Mouse (Mus musculus) liver, postnatal 0 days (tissue): Measurements from ENCODE around the gene Ndufa3. TPM values are rescaled to one million over a fixed set of nuclear protein-coding genes. Genes with fewer than 3 reads are reported as not detected.

Source experiments
- ATAC-seq: fragments of 200-750 bp; cut with Nextera tagmentation; 2 replicates; pipeline ENCODE4 v1.8.0; 2017; ENCODE audit warnings: mild to moderate bottlenecking, moderate library complexity
- DNase-seq: peaks from one replicate; pipeline ENCODE4 v3.0.0-alpha.2; 2016
- H3K27ac ChIP-seq: fragments of 300-500 bp; sonication (generic); 2 replicates; pipeline ENCODE4 v1.5.1; 2014; ENCODE audit warnings: antibody characterized with exemption, moderate library complexity, mild to moderate bottlenecking, low read depth
- H3K27me3 ChIP-seq: fragments of 300-500 bp; sonication (generic); 2 replicates; pipeline ENCODE4 v1.6.1; 2014; ENCODE audit warnings: low read length, control low read depth, mixed read lengths; ENCODE audit not compliant: insufficient read depth
- H3K36me3 ChIP-seq: fragments of 300-500 bp; sonication (generic); replicated peaks from 2 replicates; pipeline ENCODE4 v1.6.1; 2014; ENCODE audit warnings: mild to moderate bottlenecking, control low read depth, low read length, moderate library complexity, mixed read lengths; ENCODE audit not compliant: insufficient read depth
- H3K4me1 ChIP-seq: fragments of 300-500 bp; sonication (generic); 2 replicates; pipeline ENCODE4 v1.6.1; 2014; ENCODE audit warnings: antibody characterized with exemption, mild to moderate bottlenecking, control low read depth; ENCODE audit not compliant: insufficient read depth
- H3K4me2 ChIP-seq: fragments of 300-500 bp; sonication (generic); 2 replicates; pipeline ENCODE4 v1.6.1; 2014; ENCODE audit warnings: low read depth, mild to moderate bottlenecking, low read length, moderate library complexity, mixed read lengths
- H3K4me3 ChIP-seq: fragments of 300-500 bp; sonication (generic); 2 replicates; pipeline ENCODE4 v1.5.1; 2014; ENCODE audit warnings: low read depth, low read length
- H3K9ac ChIP-seq: fragments of 300-500 bp; sonication (generic); replicated peaks from 2 replicates; pipeline ENCODE4 v1.6.1; 2014; ENCODE audit warnings: mild to moderate bottlenecking, moderate library complexity
- H3K9me3 ChIP-seq: fragments of 300-500 bp; sonication (generic); 2 replicates; pipeline ENCODE4 v1.6.1; 2016; ENCODE audit warnings: mild to moderate bottlenecking, control low read depth, low read length, mixed read lengths
- CTCF ChIP-seq: sonication (generic); IDR thresholded peaks from 2 replicates; pipeline ENCODE4 v1.5.1; 2016; ENCODE audit warnings: antibody characterized with exemption, low read depth
- EP300 ChIP-seq: IDR thresholded peaks from 2 replicates; pipeline ENCODE4 v1.6.1; 2016; ENCODE audit warnings: antibody characterized with exemption, low read depth, mild to moderate bottlenecking
- WGBS: fragments of 180-500 bp; shearing (Covaris S2); extraction: QIAGEN DNeasy Blood & Tissue Kit; methylation state at CpG from one replicate; pipeline ENCODE4 v1.1.7; 2014; ENCODE audit not compliant: insufficient replicate concordance; 5-methylcytosine and 5-hydroxymethylcytosine counted together
- polyA plus RNA-seq: library from polyadenylated mRNA; unstranded; fragments of >200 nt; fragmentation: Nextera tagmentation; extraction: Ambion mirVana; gene quantifications from 2 replicates; pipeline ENCODE4 v1.2.1, GENCODE M21; 2015

The Ndufa3 gene
- polyA plus RNA-seq, 1 experiment from 2014 or later: 415 TPM

DNA sequence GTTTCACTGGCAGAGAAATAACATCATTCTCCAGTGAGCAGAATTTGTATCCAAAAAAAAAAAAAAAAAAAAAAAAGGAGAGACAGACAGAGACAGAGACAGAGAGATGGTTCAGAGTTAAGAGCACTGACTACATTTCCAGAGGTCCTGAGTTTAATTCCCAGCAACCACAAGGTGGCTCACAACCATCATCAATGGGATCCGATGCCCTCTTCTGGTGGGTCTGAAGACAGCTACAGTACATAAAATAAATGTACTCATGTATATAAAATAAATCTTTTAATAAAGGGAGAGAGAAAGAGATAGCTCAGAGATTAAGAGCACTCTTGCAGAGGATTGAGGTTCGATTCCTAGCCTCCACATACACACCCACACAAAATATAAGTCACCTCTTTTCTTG, 39.0 kb upstream of the Ndufa3 start:
- H3K4me3 ChIP-seq: no peak overlapping the region
- TF ChIP-seq CTCF (no peak), EP300 (no peak)
- H3K4me2 ChIP-seq: no peak overlapping the region
- no peak overlapping the region for H3K9ac ChIP-seq
- H3K27me3 ChIP-seq: no peaks in the 10 kb centered on the region
- WGBS: 74% methylated on average over 2 of the region's 2 CpGs
- no peak for DNase-seq
- no peak overlapping the region for H3K27ac ChIP-seq
- ATAC-seq: no peak
- H3K36me3 ChIP-seq: no peaks in the 10 kb centered on the region
- no peaks in the 10 kb centered on the region for H3K9me3 ChIP-seq
- H3K4me1 ChIP-seq: no peaks in the 10 kb centered on the region

GRCm38 (mm10) chr7:3578952-3579546, 38.1 kb upstream of the Ndufa3 start:
- WGBS: 58% methylated on average over 6 of the region's 6 CpGs

GRCm38 (mm10) chr7:3580029-3580428, 37.1 kb upstream of the Ndufa3 start:
- no peak overlapping the region for H3K27ac ChIP-seq
- H3K9me3 ChIP-seq: no peaks in the 10 kb centered on the region
- DNase-seq (no peak), ATAC-seq (no peak)
- H3K36me3 ChIP-seq: no peaks in the 10 kb centered on the region
- H3K4me3 ChIP-seq: no peak overlapping the region
- H3K4me2 ChIP-seq: no peak overlapping the region
- no peaks in the 10 kb centered on the region for H3K4me1 ChIP-seq
- TF ChIP-seq CTCF: no peak
- TF ChIP-seq EP300: no peak
- no peaks in the 10 kb centered on the region for H3K27me3 ChIP-seq
- no peak overlapping the region for H3K9ac ChIP-seq
- 65% methylated on average over 2 of the region's 2 CpGs for WGBS

More at GRCm38 (mm10) chr7:3578952-3579546, 38.1 kb upstream of the Ndufa3 start:
- DNase-seq: no peak
- no peak overlapping the region for H3K4me3 ChIP-seq
- no peak overlapping the region for H3K9ac ChIP-seq
- no peak for ATAC-seq
- no peak overlapping the region for H3K4me2 ChIP-seq
- no peaks in the 10 kb centered on the region for H3K27me3 ChIP-seq
- no peaks in the 10 kb centered on the region for H3K36me3 ChIP-seq
- H3K4me1 ChIP-seq: no peaks in the 10 kb centered on the region
- no peaks in the 10 kb centered on the region for H3K9me3 ChIP-seq
- TF ChIP-seq EP300 (no peak), CTCF (no peak)
- H3K27ac ChIP-seq: no peak overlapping the region

GRCm38 (mm10) chr7:3585763-3586162, 31.4 kb upstream of the Ndufa3 start:
- DNase-seq (no peak), ATAC-seq (no peak)
- Histone ChIP-seq H3K4me3 (no peak overlapping the region), H3K9ac (no peak overlapping the region), H3K9me3 (no peaks in the 10 kb centered on the region), H3K27me3 (no peaks in the 10 kb centered on the region), H3K27ac (no peak overlapping the region), H3K4me2 (no peak overlapping the region), H3K4me1 (no peaks in the 10 kb centered on the region), H3K36me3 (no peaks in the 10 kb centered on the region)
- 19% methylated on average over 6 of the region's 6 CpGs for WGBS
- TF ChIP-seq EP300 (no peak), CTCF (no peak)

- Histone ChIP-seq H3K27ac (no peak overlapping the region), H3K9ac (no peak overlapping the region), H3K9me3 (no peaks in the 10 kb centered on the region), H3K4me3 (no peak overlapping the region), H3K36me3 (no peaks in the 10 kb centered on the region), H3K4me2 (no peak overlapping the region), H3K27me3 (no peaks in the 10 kb centered on the region), H3K4me1 (no peaks in the 10 kb centered on the region)
- WGBS: 14% methylated on average over 5 of the region's 5 CpGs
- TF ChIP-seq CTCF (no peak), EP300 (no peak)
- ATAC-seq: no peak
- no peak for DNase-seq
These were observed 30.9 kb upstream of the Ndufa3 start for GRCm38 (mm10) chr7:3586255-3586654.

DNA sequence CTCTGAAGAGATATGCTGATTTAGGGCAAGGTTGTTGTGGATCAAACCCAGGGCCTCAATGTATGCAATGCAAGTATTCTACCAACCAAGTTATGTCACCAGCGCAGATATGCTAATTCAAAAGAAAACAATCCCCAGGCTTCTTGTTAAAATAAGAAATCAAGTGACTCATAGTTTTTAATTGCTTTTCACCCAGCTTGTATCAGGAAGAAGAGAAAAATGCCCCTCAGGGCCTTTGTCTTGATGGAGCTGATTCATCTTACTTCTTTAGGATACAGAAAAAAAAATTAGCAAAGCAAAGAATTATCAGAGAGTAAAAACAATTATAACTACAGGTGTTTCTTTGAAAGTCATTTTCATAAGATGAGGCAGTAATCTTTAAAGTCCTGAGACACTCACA, 29.9 kb upstream of the Ndufa3 start:
- Histone ChIP-seq H3K27me3 (no peaks in the 10 kb centered on the region), H3K9ac (no peak overlapping the region), H3K4me2 (no peak overlapping the region), H3K4me1 (no peaks in the 10 kb centered on the region), H3K36me3 (no peaks in the 10 kb centered on the region), H3K9me3 (no peaks in the 10 kb centered on the region), H3K4me3 (no peak overlapping the region), H3K27ac (no peak overlapping the region)
- 64% methylated on average over 1 of the region's 1 CpGs for WGBS
- DNase-seq: no peak
- TF ChIP-seq CTCF (no peak), EP300 (no peak)
- ATAC-seq: no peak

GRCm38 (mm10) chr7:3590550-3590949, 26.6 kb upstream of the Ndufa3 start:
- no peak for ATAC-seq
- TF ChIP-seq EP300 (no peak), CTCF (no peak)
- Histone ChIP-seq H3K36me3 (no peaks in the 10 kb centered on the region), H3K4me3 (no peak overlapping the region), H3K27ac (no peak overlapping the region), H3K9me3 (no peaks in the 10 kb centered on the region), H3K4me2 (no peak overlapping the region), H3K27me3 (no peaks in the 10 kb centered on the region), H3K9ac (no peak overlapping the region), H3K4me1 (no peaks in the 10 kb centered on the region)
- no peak for DNase-seq
- 67% methylated on average over 3 of the region's 3 CpGs for WGBS
